Mouse (Mus musculus) brain, embryonic 14.5 days (tissue): ENCODE results near the gene Ogdhl.

Experiments
- CTCF ChIP-seq: fragments of 200-500 bp; IDR thresholded peaks from 2 replicates; pipeline ENCODE4 v1.5.1; 2012; ENCODE audit warnings: inconsistent platforms, mild to moderate bottlenecking, moderate library complexity, borderline replicate concordance; ENCODE audit not compliant: insufficient read depth, insufficient read length; ENCODE audit errors: extremely low read depth
- POLR2A ChIP-seq: fragments of 200-500 bp; IDR thresholded peaks from 2 replicates; pipeline ENCODE4 v1.6.1; 2012; ENCODE audit warnings: mild to moderate bottlenecking, inconsistent platforms, borderline replicate concordance; ENCODE audit not compliant: poor library complexity, insufficient read depth, insufficient read length, severe bottlenecking; ENCODE audit errors: extremely low read depth

- no peak for TF ChIP-seq POLR2A
- TF ChIP-seq CTCF, result no peak
Observed at GRCm38 (mm10) chr14:32341823-32342222, 20.0 kb downstream of the Ogdhl start.
